Mouse (Mus musculus): ENCODE data around the gene Olfr578.

DNA sequence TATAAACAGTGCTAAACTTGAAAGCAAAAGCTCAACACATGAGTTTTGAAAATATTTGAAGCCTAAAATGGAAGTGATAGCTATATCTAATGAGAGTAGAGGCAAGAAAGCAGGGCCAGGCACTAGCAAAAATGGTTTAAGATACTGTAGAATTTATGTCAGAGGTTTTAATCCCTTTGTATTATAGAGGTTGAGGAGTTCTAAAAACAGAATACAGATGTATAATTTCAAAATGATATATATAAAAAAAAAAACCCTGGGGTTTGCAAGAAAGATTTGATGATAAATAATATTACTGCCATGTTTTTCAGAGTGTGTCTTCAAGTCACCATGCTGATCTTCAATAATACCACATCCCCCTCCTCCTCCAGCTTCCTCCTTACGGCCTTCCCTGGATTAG is 41.0 kb downstream of the Olfr578 start, which contains the start of gene Olfr574:
- TF ChIP-seq CTCF (IDR thresholded peaks at IDR 0.05; ENCODE audit: extremely low read depth, insufficient read depth, low read length), result no peak
- no peak for TF ChIP-seq POLR2A (IDR thresholded peaks at IDR 0.05; ENCODE audit: extremely low read depth, insufficient read depth, low read length)

Data from cortical plate, adult 2 months (tissue).